Mouse (Mus musculus) spleen, adult 2 months (tissue): ENCODE measurements at regions not wholly inside any gene's neighbourhood (a gene's known extent, or its start where the extent isn't known, plus 50 kb on each side); places are given as distances from the start of the nearest gene placed in this dataset.

ENCODE experiments used
- CTCF ChIP-seq: fragments of 200-500 bp; IDR thresholded peaks from 2 replicates; pipeline ENCODE4 v1.5.1; 2011; ENCODE audit warnings: mild to moderate bottlenecking, inconsistent platforms; ENCODE audit not compliant: insufficient read depth, insufficient read length, insufficient replicate concordance; ENCODE audit errors: extremely low read depth
- POLR2A ChIP-seq: fragments of 200-500 bp; IDR thresholded peaks from 2 replicates; pipeline ENCODE4 v1.6.1; 2011; ENCODE audit warnings: low read depth, low read length, inconsistent platforms

DNA sequence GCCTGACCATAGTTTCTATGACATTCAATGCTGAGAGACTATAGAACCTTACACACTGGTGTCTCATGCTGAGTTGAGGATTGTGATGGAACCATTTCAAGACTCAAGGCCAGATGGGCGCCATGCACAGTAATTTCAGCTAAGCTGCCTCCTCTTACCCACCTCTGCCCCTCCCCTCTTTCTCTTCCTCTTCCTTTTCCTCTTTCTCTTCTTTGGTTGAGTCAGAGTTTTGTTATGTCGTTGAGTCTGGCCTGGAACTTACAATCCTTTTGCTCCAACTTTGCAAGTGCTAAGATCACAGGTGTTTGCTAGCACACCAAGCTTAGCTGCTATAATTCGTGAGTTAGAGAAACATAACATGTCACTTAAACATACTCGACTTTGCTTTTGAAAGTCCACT is 323.2 kb upstream of the Gm5148 start:
- TF ChIP-seq POLR2A (no peak), CTCF (no peak)
